Mouse (Mus musculus) midbrain, embryonic 11.5 days (tissue): ENCODE data around the gene Ccdc73. TPM values are rescaled to one million over a fixed set of nuclear protein-coding genes. Genes with fewer than 3 reads are reported as not detected.
"Not testable (repeated sequence)": the region's sequence is repeated elsewhere in the genome, so short reads cannot be mapped to it uniquely, and the experiment has no call there.

ENCODE experiments used
- ATAC-seq: fragments of 200-750 bp; cut with Nextera tagmentation; 2 replicates; pipeline ENCODE4 v1.8.0; 2017; ENCODE audit warnings: moderate TSS enrichment, moderate library complexity; ENCODE audit not compliant: low FRiP score
- DNase-seq: peaks from one replicate; pipeline ENCODE4 v3.0.0; 2015; ENCODE audit warnings: low spot score; ENCODE audit errors: missing footprints
- H3K27ac ChIP-seq: fragments of 300-500 bp; sonication (generic); 2 replicates; pipeline ENCODE4 v1.5.1; 2014; ENCODE audit warnings: low read depth, low read length
- H3K27me3 ChIP-seq: fragments of 300-500 bp; sonication (generic); 2 replicates; pipeline ENCODE4 v1.6.1; 2014; ENCODE audit warnings: mild to moderate bottlenecking, low read length, moderate library complexity, mixed read lengths; ENCODE audit not compliant: control insufficient read depth, insufficient read depth
- H3K36me3 ChIP-seq: fragments of 300-500 bp; sonication (generic); 2 replicates; pipeline ENCODE4 v1.6.1; 2014; ENCODE audit warnings: mild to moderate bottlenecking, low read length, moderate library complexity, mixed read lengths; ENCODE audit not compliant: control insufficient read depth, insufficient read depth
- H3K4me1 ChIP-seq: fragments of 300-500 bp; sonication (generic); 2 replicates; pipeline ENCODE4 v1.6.1; 2014; ENCODE audit warnings: low read length; ENCODE audit not compliant: control insufficient read depth, insufficient read depth
- H3K4me2 ChIP-seq: fragments of 300-500 bp; sonication (generic); 2 replicates; pipeline ENCODE4 v1.6.1; 2014; ENCODE audit warnings: mild to moderate bottlenecking, moderate library complexity
- H3K4me3 ChIP-seq: fragments of 300-500 bp; sonication (generic); 2 replicates; pipeline ENCODE4 v1.5.1; 2014; ENCODE audit warnings: low read depth, low read length
- H3K9ac ChIP-seq: fragments of 300-500 bp; sonication (generic); 2 replicates; pipeline ENCODE4 v1.6.1; 2014; ENCODE audit warnings: low read length
- H3K9me3 ChIP-seq: fragments of 300-500 bp; sonication (generic); 2 replicates; pipeline ENCODE4 v1.6.1; 2016; ENCODE audit warnings: low read length; ENCODE audit not compliant: control insufficient read depth
- WGBS: fragments of 180-500 bp; shearing (Covaris S2); extraction: QIAGEN DNeasy Blood & Tissue Kit; methylation state at CpG from one replicate; pipeline ENCODE4 v1.1.7; 2014; 5-methylcytosine and 5-hydroxymethylcytosine counted together
- polyA plus RNA-seq: library from polyadenylated mRNA; unstranded; fragments of >200 nt; fragmentation: Nextera tagmentation; extraction: Ambion mirVana; gene quantifications from 2 replicates; pipeline ENCODE4 v1.2.1, GENCODE M21; 2014

The Ccdc73 gene
- polyA plus RNA-seq, 1 experiment from 2014 or later, result 6.2 TPM

GRCm38 (mm10) chr2:104848235-104849161 is 19.1 kb upstream of the Ccdc73 start:
- no peak overlapping the region for H3K9ac ChIP-seq
- peak overlapping the region; percentile 98 for H3K4me2 ChIP-seq
- H3K27ac ChIP-seq, result no peak overlapping the region
- no peaks in the 10 kb centered on the region for H3K36me3 ChIP-seq
- no peaks in the 10 kb centered on the region for H3K9me3 ChIP-seq
- H3K4me3 ChIP-seq, result peak overlapping the region; percentile 50
- H3K4me1 ChIP-seq, result no peaks in the 10 kb centered on the region
- DNase-seq (peak; percentile 88), ATAC-seq (no peak)
- 31% methylated on average over 16 of the region's 16 CpGs for WGBS
- peaks cover 8% of the 10 kb centered on the region for H3K27me3 ChIP-seq

GRCm38 (mm10) chr2:104849276-104849990 is 18.2 kb upstream of the Ccdc73 start, which contains the start of gene Prrg4:
Gene Prrg4 (minus strand): TSS chr2:104849876.
- H3K9me3 ChIP-seq, result no peaks in the 10 kb centered on the region
- DNase-seq (peak; percentile 93), ATAC-seq (peak; percentile 72)
- peaks cover 8% of the 10 kb centered on the region for H3K27me3 ChIP-seq
- peak within 1 kb of the TSS; percentile 57 for H3K9ac ChIP-seq
- H3K4me1 ChIP-seq, result no peaks in the 10 kb centered on the region
- H3K4me3 ChIP-seq, result peak within 1 kb of the TSS; percentile 50
- peak within 1 kb of the TSS; percentile 98 for H3K4me2 ChIP-seq
- H3K27ac ChIP-seq, result no peak within 1 kb of the TSS
- 1% methylated on average over 60 of the region's 62 CpGs for WGBS
- H3K36me3 ChIP-seq, result no peaks in the 10 kb centered on the region

- Histone ChIP-seq H3K4me2 (peak overlapping the region; percentile 98), H3K9me3 (no peaks in the 10 kb centered on the region), H3K9ac (no peak overlapping the region), H3K27ac (no peak overlapping the region), H3K36me3 (no peaks in the 10 kb centered on the region), H3K27me3 (peaks cover 8% of the 10 kb centered on the region), H3K4me3 (peak overlapping the region; percentile 50), H3K4me1 (no peaks in the 10 kb centered on the region)
- DNase-seq (no peak), ATAC-seq (no peak)
- 79% methylated on average over 3 of the region's 3 CpGs for WGBS
Measured at GRCm38 (mm10) chr2:104849991-104850359, 17.6 kb upstream of the Ccdc73 start.

GRCm38 (mm10) chr2:104851686-104852085 is 15.9 kb upstream of the Ccdc73 start:
- Histone ChIP-seq H3K27ac (no peak overlapping the region), H3K4me1 (no peaks in the 10 kb centered on the region), H3K4me3 (no peak overlapping the region), H3K9ac (no peak overlapping the region), H3K4me2 (no peak overlapping the region), H3K27me3 (peaks cover 8% of the 10 kb centered on the region), H3K9me3 (no peaks in the 10 kb centered on the region), H3K36me3 (no peaks in the 10 kb centered on the region)
- ATAC-seq (no peak), DNase-seq (peak; percentile 77)
- WGBS, result 48% methylated on average over 5 of the region's 5 CpGs

GRCm38 (mm10) chr2:104852546-104852945 is 15.1 kb upstream of the Ccdc73 start:
- no peak overlapping the region for H3K4me2 ChIP-seq
- ATAC-seq (no peak), DNase-seq (peak; percentile 62)
- no peaks in the 10 kb centered on the region for H3K4me1 ChIP-seq
- H3K27ac ChIP-seq, result no peak overlapping the region
- H3K36me3 ChIP-seq, result no peaks in the 10 kb centered on the region
- no peaks in the 10 kb centered on the region for H3K9me3 ChIP-seq
- no peak overlapping the region for H3K4me3 ChIP-seq
- no peak overlapping the region for H3K9ac ChIP-seq
- WGBS, result 90% methylated on average over 7 of the region's 7 CpGs
- peaks cover 8% of the 10 kb centered on the region for H3K27me3 ChIP-seq

GRCm38 (mm10) chr2:104854836-104855235 is 12.8 kb upstream of the Ccdc73 start:
- Histone ChIP-seq H3K36me3 (no peaks in the 10 kb centered on the region), H3K9me3 (no peaks in the 10 kb centered on the region), H3K4me3 (no peak overlapping the region), H3K4me1 (no peaks in the 10 kb centered on the region), H3K27me3 (no peaks in the 10 kb centered on the region), H3K9ac (no peak overlapping the region), H3K27ac (no peak overlapping the region), H3K4me2 (no peak overlapping the region)
- DNase-seq, result peak; percentile 12
- no peak for ATAC-seq
- WGBS, result 90% methylated on average over 1 of the region's 1 CpGs

GRCm38 (mm10) chr2:104855732-104856131 is 11.9 kb upstream of the Ccdc73 start:
- no peaks in the 10 kb centered on the region for H3K27me3 ChIP-seq
- DNase-seq, result peak; percentile 35
- H3K9ac ChIP-seq, result no peak overlapping the region
- no peak overlapping the region for H3K27ac ChIP-seq
- ATAC-seq, result no peak
- H3K4me3 ChIP-seq, result no peak overlapping the region
- WGBS, result 32% methylated on average over 3 of the region's 3 CpGs
- H3K4me1 ChIP-seq, result no peaks in the 10 kb centered on the region
- no peaks in the 10 kb centered on the region for H3K36me3 ChIP-seq
- H3K9me3 ChIP-seq, result no peaks in the 10 kb centered on the region
- no peak overlapping the region for H3K4me2 ChIP-seq

GRCm38 (mm10) chr2:104856218-104856617 is 11.4 kb upstream of the Ccdc73 start:
- peak; percentile 26 for DNase-seq
- no peak overlapping the region for H3K27ac ChIP-seq
- H3K9me3 ChIP-seq, result no peaks in the 10 kb centered on the region
- WGBS, result 54% methylated on average over 1 of the region's 1 CpGs
- no peak overlapping the region for H3K4me2 ChIP-seq
- no peak for ATAC-seq
- H3K4me3 ChIP-seq, result no peak overlapping the region
- H3K27me3 ChIP-seq, result no peaks in the 10 kb centered on the region
- no peaks in the 10 kb centered on the region for H3K36me3 ChIP-seq
- no peaks in the 10 kb centered on the region for H3K4me1 ChIP-seq
- no peak overlapping the region for H3K9ac ChIP-seq

GRCm38 (mm10) chr2:104858083-104858482 is 9.5 kb upstream of the Ccdc73 start:
- not testable (repeated sequence) for H3K4me2 ChIP-seq, H3K27ac ChIP-seq, H3K9me3 ChIP-seq, H3K4me3 ChIP-seq, H3K4me1 ChIP-seq, H3K9ac ChIP-seq, ATAC-seq, H3K27me3 ChIP-seq, DNase-seq, H3K36me3 ChIP-seq
- 91% methylated on average over 3 of the region's 3 CpGs for WGBS
